In genomic region chr11:95512383-95512782, GRCm38 (mm10) we compare ENCODE assay signal across 17 mouse cellular contexts. TPM values are rescaled to one million over a fixed set of nuclear protein-coding genes. Genes with fewer than 3 reads are reported as not detected.
DNase-seq lines count a peak whose midpoint lies in the region; ATAC-seq and TF ChIP-seq lines count a peak whose summit lies in the region.
"Had no signal": no experiment of that assay in that cellular context is flagged by ENCODE, and none has a peak within 500 bp of the region (broad histone marks: within the 10 kb centered on the region; RNA-seq: fewer than 3 reads in every experiment).

No protein-coding gene starts in this region.

- no peak for DNase-seq in hindbrain, embryonic 10.5 days (ENCODE audit: low spot score)
- DNase-seq in hindbrain, postnatal 0 days (ENCODE audit: low spot score) = no peak
- DNase-seq in layer of hippocampus, adult 18-20 months (ENCODE audit: low spot score in 2 of 2) = no peak
- DNase-seq: gastrocnemius, postnatal 10 days; heart, adult 2 months; heart, postnatal 4 days; kidney, postnatal 4 days; thymus, postnatal 14 days had no signal

- no peak for ATAC-seq in hindbrain, embryonic 13.5 days (ENCODE audit: low FRiP score)
- ATAC-seq in hindbrain, postnatal 0 days = no peak
- no peak for ATAC-seq in megakaryocyte, adult 5-6 weeks (ENCODE audit: poor library complexity, severe bottlenecking)
- ATAC-seq: intestine, embryonic 16.5 days had no signal

- no peak for TF ChIP-seq POLR2A in cortical plate, adult 2 months (IDR thresholded peaks at IDR 0.05; ENCODE audit: extremely low read depth, insufficient read depth, low read length)

- peak overlapping the region; percentile 94; the same call in 1 of the 2 replicates for H3K4me2 ChIP-seq in hindbrain, embryonic 13.5 days
- H3K4me2 ChIP-seq in hindbrain, postnatal 0 days (ENCODE audit: low read depth, low read length) = peak overlapping the region; percentile 92
- H3K4me2 ChIP-seq: liver, embryonic 15.5 days had no signal

- 78% methylated on average over 6 of the region's 6 CpGs for WGBS in hindbrain, embryonic 13.5 days
- 80% methylated on average over 6 of the region's 6 CpGs for WGBS in hindbrain, embryonic 10.5 days
- WGBS in hindbrain, postnatal 0 days = 82% methylated on average over 6 of the region's 6 CpGs

- H3K27me3 ChIP-seq in hindbrain, embryonic 13.5 days = peaks cover 67% of the 10 kb centered on the region
- peaks cover 92% of the 10 kb centered on the region for H3K27me3 ChIP-seq in hindbrain, embryonic 10.5 days (ENCODE audit: insufficient read depth, poor library complexity, severe bottlenecking)
- H3K27me3 ChIP-seq in E14TG2a.4 (ENCODE audit: insufficient read depth, low read length) = peaks cover 34% of the 10 kb centered on the region
- no peaks in the 10 kb centered on the region for H3K27me3 ChIP-seq in hindbrain, postnatal 0 days (ENCODE audit: insufficient read depth, low read length)

- no peak overlapping the region for H3K4me3 ChIP-seq in hindbrain, embryonic 13.5 days
- H3K4me3 ChIP-seq in hindbrain, embryonic 10.5 days = no peak overlapping the region
- peak overlapping the region; percentile 90 for H3K4me3 ChIP-seq in E14TG2a.4 (replicated peaks; ENCODE audit: low read length)
- peak overlapping the region; percentile 52; the same call in 1 of the 2 replicates for H3K4me3 ChIP-seq in cortical plate, adult 2 months (ENCODE audit: insufficient read depth, low read length)
- H3K4me3 ChIP-seq in hindbrain, postnatal 0 days (ENCODE audit: low read length) = peak overlapping the region; percentile 63; the same call in 1 of the 2 replicates
- H3K4me3 ChIP-seq: heart, adult 2 months; liver, embryonic 15.5 days had no signal

- no peak for TF ChIP-seq CTCF in E14TG2a.4 (conservative IDR thresholded peaks at IDR 0.05; ENCODE audit: low read length)
- TF ChIP-seq CTCF in cortical plate, adult 2 months (IDR thresholded peaks at IDR 0.05; ENCODE audit: extremely low read depth, insufficient read depth, low read length) = no peak
- TF ChIP-seq CTCF in hindbrain, postnatal 0 days (IDR thresholded peaks at IDR 0.05; ENCODE audit: low read depth) = no peak

- peaks cover 45% of the 10 kb centered on the region for H3K4me1 ChIP-seq in hindbrain, embryonic 13.5 days (replicated peaks)
- peaks cover 64% of the 10 kb centered on the region for H3K4me1 ChIP-seq in hindbrain, embryonic 10.5 days (replicated peaks)
- H3K4me1 ChIP-seq in E14TG2a.4 (replicated peaks; ENCODE audit: low read depth, low read length) = peaks cover 86% of the 10 kb centered on the region
- H3K4me1 ChIP-seq in cortical plate, adult 2 months (ENCODE audit: control insufficient read depth, insufficient read depth, low read length) = peaks cover under 1% of the 10 kb centered on the region; the same call in 1 of the 2 replicates
- 0 out of 2 replicates have a peak, but pooled peaks cover 3% of the 10 kb centered on the region for H3K4me1 ChIP-seq in hindbrain, postnatal 0 days (ENCODE audit: insufficient read depth, low read length)

- H3K27ac ChIP-seq in hindbrain, embryonic 13.5 days = no peak overlapping the region
- H3K27ac ChIP-seq in hindbrain, embryonic 10.5 days = no peak overlapping the region
- H3K27ac ChIP-seq in cortical plate, adult 2 months (ENCODE audit: insufficient read depth, low read length) = no peak overlapping the region
- H3K27ac ChIP-seq in hindbrain, postnatal 0 days = no peak overlapping the region
- H3K27ac ChIP-seq: heart, adult 2 months; heart, embryonic 15.5 days; liver, embryonic 15.5 days; neural tube, embryonic 13.5 days had no signal

- no peaks in the 10 kb centered on the region for H3K9me3 ChIP-seq in hindbrain, embryonic 13.5 days
- H3K9me3 ChIP-seq in hindbrain, embryonic 10.5 days = no peaks in the 10 kb centered on the region
- H3K9me3 ChIP-seq in E14TG2a.4 (ENCODE audit: low read length) = no peaks in the 10 kb centered on the region
- no peaks in the 10 kb centered on the region for H3K9me3 ChIP-seq in hindbrain, postnatal 0 days (ENCODE audit: low read length)
- H3K9me3 ChIP-seq: heart, embryonic 15.5 days; liver, embryonic 15.5 days; neural tube, embryonic 13.5 days had no signal

- H3K36me3 ChIP-seq in hindbrain, embryonic 13.5 days = no peaks in the 10 kb centered on the region
- no peaks in the 10 kb centered on the region for H3K36me3 ChIP-seq in hindbrain, embryonic 10.5 days
- no peaks in the 10 kb centered on the region for H3K36me3 ChIP-seq in E14TG2a.4 (ENCODE audit: insufficient read depth, low read length)
- no peaks in the 10 kb centered on the region for H3K36me3 ChIP-seq in hindbrain, postnatal 0 days (ENCODE audit: insufficient read depth, low read length)
- H3K36me3 ChIP-seq: heart, embryonic 15.5 days; liver, embryonic 15.5 days; neural tube, embryonic 13.5 days had no signal

- no peak overlapping the region for H3K9ac ChIP-seq in hindbrain, embryonic 13.5 days
- H3K9ac ChIP-seq in hindbrain, postnatal 0 days (replicated peaks; ENCODE audit: low read length) = no peak overlapping the region
- H3K9ac ChIP-seq: heart, embryonic 15.5 days; liver, embryonic 15.5 days; neural tube, embryonic 13.5 days had no signal

RNA-seq across cellular contexts. Expression of gene Nxph3, which starts 2.0 kb away (rescaled TPM):
- 0.69 and 0.91 TPM in 2 replicates for polyA plus RNA-seq in hindbrain, embryonic 13.5 days (2015; fragmentation: Nextera tagmentation; extraction: Ambion mirVana)
- polyA plus RNA-seq in hindbrain, embryonic 10.5 days (2016; fragmentation: Nextera tagmentation; extraction: Ambion mirVana) = 0.46 and 0.75 TPM in 2 replicates
- 30.2 and 33.4 TPM in 2 replicates for polyA plus RNA-seq in cortical plate, adult 2 months (2012; rRNA removed)
- total RNA-seq in hindbrain, postnatal 0 days (2014; rRNA removed) = 21.4 and 23.6 TPM in 2 replicates
- 3.7 and 4.1 TPM in 2 replicates for polyA plus RNA-seq in hindbrain, postnatal 0 days (2015; fragmentation: Nextera tagmentation; extraction: Ambion mirVana)
- not detected in 2 replicates for total RNA-seq in megakaryocyte, adult 5-6 weeks (2015)
- not detected in 2 replicates for total RNA-seq in megakaryocyte, adult 5-6 weeks (2017)
- 10 to 100 TPM; 16.5 to 26.3 TPM for total RNA-seq in layer of hippocampus, adult 18-20 months (2021)
- total RNA-seq: monocyte, adult 5-6 weeks had no signal

Comparison
In these comparisons a context has a peak if more than half of its experiments do, and no peak if none do; other contexts are left out.
1. H3K4me3 ChIP-seq: peak in E14TG2a.4 (single experiment), cortical plate, adult 2 months (single experiment) and hindbrain, postnatal 0 days (single experiment); none in hindbrain, embryonic 13.5 days (single experiment) and hindbrain, embryonic 10.5 days (single experiment).